Mouse (Mus musculus): Measurements from ENCODE around the gene Peak1.

DNA sequence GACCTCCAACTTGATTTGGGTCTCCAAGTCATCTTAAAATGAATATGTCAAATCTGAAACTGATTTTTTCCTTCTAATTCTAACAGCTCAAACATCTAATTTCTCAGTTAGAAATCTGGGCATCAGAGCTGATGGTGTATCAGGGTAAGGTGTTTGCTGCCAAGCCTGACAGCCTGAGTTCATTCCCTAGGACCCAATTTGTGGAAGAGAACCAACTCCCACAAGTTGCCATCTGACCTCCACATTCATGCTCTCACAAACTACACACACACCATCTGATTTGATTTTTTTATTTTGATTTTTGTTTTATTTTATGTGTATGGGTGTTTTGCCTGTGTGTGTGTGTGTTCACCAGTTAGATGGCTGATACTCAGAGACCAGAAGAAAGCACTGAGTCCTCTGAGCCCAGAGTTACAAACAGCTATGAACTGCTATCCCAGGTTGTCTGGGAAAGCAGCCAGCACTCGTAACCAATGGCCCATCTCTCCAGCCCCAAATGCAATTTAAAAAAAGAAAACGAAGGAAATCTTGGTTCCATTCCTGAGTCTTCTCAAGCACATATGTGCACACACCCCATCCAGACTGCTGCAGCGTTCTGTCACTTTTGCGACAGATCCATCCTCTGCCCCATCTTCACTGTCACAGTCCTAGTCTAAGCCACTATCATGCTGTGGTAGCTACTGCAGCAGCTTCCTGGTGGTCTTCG is 18.1 kb upstream of the Peak1 start:
- TF ChIP-seq CTCF (IDR thresholded peaks at IDR 0.05; ENCODE audit: borderline replicate concordance, insufficient read depth, low read length) (no peak), POLR2A (IDR thresholded peaks at IDR 0.05; ENCODE audit: low read depth, low read length) (no peak)

Measured in embryonic fibroblast, embryonic 13.5 days (primary cell).